In genomic region chr19:31663437-31664158, GRCm38 (mm10) we compare ENCODE assay signal across 8 mouse cellular contexts.
DNase-seq lines count a peak whose midpoint lies in the region; ATAC-seq and TF ChIP-seq lines count a peak whose summit lies in the region.

No protein-coding gene starts in this region.

- H3K4me3 ChIP-seq in heart, embryonic 12.5 days: peak overlapping the region; percentile 59
- H3K4me3 ChIP-seq in forebrain, postnatal 0 days (ENCODE audit: low read depth, low read length): peak overlapping the region; percentile 75
- H3K4me3 ChIP-seq in stomach, embryonic 15.5 days (replicated peaks): peak overlapping the region; percentile 59

- DNase-seq in heart, adult 9 months (ENCODE audit: low spot score in 2 of 2): no peak
- DNase-seq in brain, embryonic 14.5 days (ENCODE audit: low read depth): peak; percentile 79
- DNase-seq in forebrain, postnatal 0 days: no peak
- DNase-seq in kidney, postnatal 10 days: peak; percentile 43
- DNase-seq in lung, postnatal 10 days: peak; percentile 39
- no peak for DNase-seq in T-cell, adult 2 months (ENCODE audit: low spot score)

- TF ChIP-seq CTCF in brain, embryonic 14.5 days (IDR thresholded peaks at IDR 0.05; ENCODE audit: borderline replicate concordance, extremely low read depth, insufficient read depth, insufficient read length): no peak
- TF ChIP-seq CTCF in forebrain, postnatal 0 days (IDR thresholded peaks at IDR 0.05; ENCODE audit: low read depth): no peak

- no peaks in the 10 kb centered on the region for H3K36me3 ChIP-seq in heart, embryonic 12.5 days
- H3K36me3 ChIP-seq in forebrain, postnatal 0 days (ENCODE audit: insufficient read depth): no peaks in the 10 kb centered on the region
- no peaks in the 10 kb centered on the region for H3K36me3 ChIP-seq in stomach, embryonic 15.5 days

- H3K9ac ChIP-seq in heart, embryonic 12.5 days: peak overlapping the region; percentile 65
- peak overlapping the region; percentile 66 for H3K9ac ChIP-seq in forebrain, postnatal 0 days
- peak overlapping the region; percentile 58 for H3K9ac ChIP-seq in stomach, embryonic 15.5 days

- no peaks in the 10 kb centered on the region for H3K9me3 ChIP-seq in heart, embryonic 12.5 days (replicated peaks)
- H3K9me3 ChIP-seq in forebrain, postnatal 0 days (ENCODE audit: low read length): no peaks in the 10 kb centered on the region
- no peaks in the 10 kb centered on the region for H3K9me3 ChIP-seq in stomach, embryonic 15.5 days

- no peak for ATAC-seq in heart, embryonic 12.5 days (ENCODE audit: insufficient number of reproducible peaks, low FRiP score)
- ATAC-seq in forebrain, postnatal 0 days: peak; percentile 67
- peak; percentile 56; the same call in 1 of the 2 replicates for ATAC-seq in stomach, embryonic 15.5 days (ENCODE audit: insufficient read depth, low FRiP score, low read depth)

- no peaks in the 10 kb centered on the region for H3K27me3 ChIP-seq in heart, embryonic 12.5 days (replicated peaks)
- H3K27me3 ChIP-seq in forebrain, postnatal 0 days (ENCODE audit: insufficient read depth, low read length): no peaks in the 10 kb centered on the region
- H3K27me3 ChIP-seq in stomach, embryonic 15.5 days (replicated peaks): 0 out of 2 replicates have a peak, but pooled peaks cover 4% of the 10 kb centered on the region

- peak overlapping the region; percentile 93 for H3K4me2 ChIP-seq in heart, embryonic 12.5 days
- peak overlapping the region; percentile 98 for H3K4me2 ChIP-seq in forebrain, postnatal 0 days (ENCODE audit: low read depth)
- peak overlapping the region; percentile 92 for H3K4me2 ChIP-seq in stomach, embryonic 15.5 days

- WGBS in heart, embryonic 12.5 days: 10% methylated on average over 39 of the region's 39 CpGs
- 3% methylated on average over 39 of the region's 39 CpGs for WGBS in forebrain, postnatal 0 days
- 7% methylated on average over 39 of the region's 39 CpGs for WGBS in stomach, embryonic 15.5 days

- peaks cover 14% of the 10 kb centered on the region for H3K4me1 ChIP-seq in heart, embryonic 12.5 days (replicated peaks)
- H3K4me1 ChIP-seq in forebrain, postnatal 0 days (ENCODE audit: insufficient read depth): peaks cover 5% of the 10 kb centered on the region; the same call in 1 of the 2 replicates
- no peaks in the 10 kb centered on the region; the same call in 1 of the 2 replicates for H3K4me1 ChIP-seq in stomach, embryonic 15.5 days

- H3K27ac ChIP-seq in heart, embryonic 12.5 days (ENCODE audit: poor library complexity, severe bottlenecking): no peak overlapping the region
- H3K27ac ChIP-seq in forebrain, postnatal 0 days (ENCODE audit: low read depth, low read length): peak overlapping the region; percentile 73
- H3K27ac ChIP-seq in stomach, embryonic 15.5 days: peak overlapping the region; percentile 62

- no peak for TF ChIP-seq POLR2A in brain, embryonic 14.5 days (IDR thresholded peaks at IDR 0.05; ENCODE audit: borderline replicate concordance, extremely low read depth, insufficient read depth, insufficient read length, poor library complexity, severe bottlenecking)

Comparison
In these comparisons a context has a peak if more than half of its experiments do, and no peak if none do; other contexts are left out.
1. DNase-seq: peak in brain, embryonic 14.5 days (single experiment), kidney, postnatal 10 days (single experiment) and lung, postnatal 10 days (single experiment); none in heart, adult 9 months (0 of 2), forebrain, postnatal 0 days (single experiment) and T-cell, adult 2 months (single experiment).
2. Peak in every context shown above with its lines, with median percentiles within 50 percentile points of each other: H3K4me2 ChIP-seq, H3K4me3 ChIP-seq and H3K9ac ChIP-seq.